Mouse (Mus musculus): ENCODE data around the gene Tmem238.

DNA sequence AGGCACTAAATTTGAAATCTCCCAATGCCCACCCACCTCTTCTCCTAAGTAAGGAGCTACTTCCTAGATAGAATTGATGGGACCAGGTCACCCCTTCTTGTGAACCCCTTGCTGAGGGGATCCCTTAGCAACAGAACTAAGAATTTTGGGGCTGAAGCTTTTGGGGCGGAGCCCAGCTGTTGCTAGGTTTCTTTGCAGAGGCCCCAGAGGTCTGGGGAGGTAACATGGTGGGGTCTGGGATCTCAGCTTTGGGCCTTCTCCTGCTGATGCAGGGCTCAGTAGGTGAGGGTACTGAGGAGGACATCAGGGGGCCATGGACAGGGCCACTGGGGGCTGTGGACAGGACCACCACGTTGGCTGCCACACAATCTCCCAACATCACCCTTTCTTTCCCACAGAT is 6.7 kb downstream of the Tmem238 start, which contains the start of the genes Il11 and Tmem190:
- no peak for TF ChIP-seq GATA1 (IDR thresholded peaks at IDR 0.05; ENCODE audit: borderline replicate concordance, low read length)
- no peak for TF ChIP-seq CTCF (IDR thresholded peaks at IDR 0.05; ENCODE audit: low read depth, low read length)
- TF ChIP-seq TAL1 (conservative IDR thresholded peaks at IDR 0.05; ENCODE audit: low read depth, low read length), result no peak

Data from G1E (cell line).